Mouse (Mus musculus) hindlimb bud, embryonic 11.5 days (tissue): Measurements from ENCODE around the gene Opcml.

Experiments used
- DNase-seq: peaks from one replicate; pipeline ENCODE4 v3.0.0-alpha.2; 2012; ENCODE audit warnings: low read depth, low spot score; ENCODE audit errors: extremely low spot score

Opcml gene

DNA sequence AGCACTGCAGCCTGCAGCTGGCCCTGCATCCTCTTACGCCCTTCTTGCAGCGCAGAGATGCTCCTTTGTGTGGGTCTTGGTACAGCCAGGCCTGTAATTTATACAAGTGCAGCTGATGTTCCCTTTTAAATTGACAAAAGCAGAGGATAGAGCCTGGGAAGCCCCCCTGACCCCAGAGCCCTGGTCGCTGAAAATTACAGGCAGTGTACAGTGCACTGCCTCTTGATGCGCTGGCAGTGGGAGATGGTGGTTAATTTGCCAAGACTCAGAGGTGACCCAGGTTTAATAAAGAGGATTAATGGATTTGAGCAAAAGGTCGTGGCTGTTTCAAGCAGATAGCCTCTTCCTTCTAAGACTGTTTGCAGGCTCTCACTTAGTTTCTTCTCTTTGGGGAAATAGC, 39.9 kb downstream of the Opcml start:
- no peak for DNase-seq

DNA sequence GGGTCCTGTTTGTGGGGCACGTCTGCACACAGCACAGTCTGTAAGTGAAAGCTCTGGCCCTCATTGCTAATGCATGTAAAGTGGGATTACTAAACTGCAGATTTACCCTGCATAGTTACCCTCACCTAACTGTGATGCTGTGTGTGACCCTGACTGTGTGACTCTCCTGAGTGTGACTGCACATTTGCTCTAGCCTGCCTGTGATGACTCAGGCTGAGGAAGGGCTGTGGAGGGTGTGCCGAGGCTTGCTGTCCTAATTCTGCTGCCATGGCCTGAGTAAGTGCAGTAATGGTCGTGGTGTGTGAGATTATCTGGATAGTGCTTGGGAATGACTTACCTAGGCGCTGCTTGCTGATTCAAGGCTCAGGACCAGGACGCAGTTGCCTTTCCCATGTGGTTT, 52.2 kb downstream of the Opcml start:
- no peak for DNase-seq

DNA sequence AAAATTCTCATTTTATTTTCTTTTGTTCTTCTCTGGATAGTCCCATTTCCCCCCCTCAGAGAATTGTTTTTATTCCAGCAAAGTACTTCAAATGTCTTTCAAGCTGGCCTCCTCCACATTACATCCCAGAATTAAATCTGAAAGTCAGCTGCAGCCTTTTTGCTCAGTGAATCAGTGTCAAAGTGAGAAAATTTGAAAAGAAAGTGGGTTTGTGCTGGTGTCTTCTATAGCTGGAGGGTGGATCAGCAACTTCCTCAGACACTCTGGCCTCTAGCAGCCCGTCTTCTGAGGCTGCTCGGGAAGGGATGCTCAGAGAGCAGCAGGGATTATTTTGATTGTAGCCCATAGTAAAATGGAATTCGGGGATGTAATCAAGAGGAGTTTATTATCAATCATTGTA, 81.0 kb downstream of the Opcml start:
- DNase-seq = no peak

DNA sequence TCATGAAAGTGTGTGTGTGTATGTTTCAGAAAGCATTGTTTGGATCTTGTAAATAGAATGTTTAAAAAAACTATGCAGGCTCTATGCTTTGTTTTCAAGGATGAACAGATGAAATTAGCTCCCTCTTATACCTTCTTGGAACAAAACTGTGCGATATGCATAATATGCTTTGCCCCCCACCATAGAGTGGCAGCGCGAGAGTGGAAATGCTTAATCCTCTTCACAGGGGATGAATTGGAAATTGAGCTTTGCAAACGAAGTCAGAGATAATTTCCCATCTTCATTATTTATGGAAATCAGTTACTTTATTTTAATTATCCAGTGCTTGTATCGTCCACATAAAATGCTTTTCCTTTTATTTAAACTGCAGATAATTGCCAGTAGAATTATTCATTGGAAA, 99.1 kb downstream of the Opcml start:
- no peak for DNase-seq

DNA sequence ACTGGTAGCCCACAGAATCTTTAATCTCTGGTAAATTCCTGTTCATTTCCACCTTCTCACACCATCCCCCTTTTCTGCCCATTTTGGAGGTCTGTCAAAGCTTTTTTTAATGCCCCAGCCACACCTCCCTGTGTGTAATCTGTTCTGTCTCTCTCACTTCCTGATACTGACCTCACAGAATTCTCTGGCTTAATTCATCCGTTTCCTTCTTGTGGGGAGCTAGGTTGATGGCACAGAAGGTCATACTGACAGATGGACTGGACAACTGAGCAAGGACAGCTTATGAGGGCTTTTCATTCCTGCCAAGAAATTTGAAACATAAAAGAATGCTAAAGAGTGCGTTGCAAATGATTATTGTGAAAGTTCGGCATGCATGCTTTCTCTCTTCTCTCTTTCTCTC, 126.7 kb downstream of the Opcml start:
- no peak for DNase-seq

DNA sequence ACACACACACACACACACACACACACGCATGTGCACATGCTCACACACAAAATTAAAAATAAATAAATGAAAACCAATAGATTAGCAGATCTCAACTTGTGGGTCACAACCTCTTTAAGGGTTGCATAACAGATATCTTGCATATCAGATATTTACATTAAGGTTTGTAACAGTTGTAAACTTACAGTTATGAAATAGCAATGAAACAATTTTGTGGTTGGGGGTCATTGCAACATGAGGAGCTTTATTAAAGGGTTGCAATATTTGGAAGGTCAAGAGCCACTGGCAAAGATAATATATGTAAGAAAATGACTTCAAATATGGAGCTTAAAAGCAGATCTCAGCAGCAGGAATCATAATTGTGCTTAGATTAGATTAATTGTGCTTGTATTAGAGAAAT, 132.9 kb downstream of the Opcml start:
- DNase-seq = no peak

DNA sequence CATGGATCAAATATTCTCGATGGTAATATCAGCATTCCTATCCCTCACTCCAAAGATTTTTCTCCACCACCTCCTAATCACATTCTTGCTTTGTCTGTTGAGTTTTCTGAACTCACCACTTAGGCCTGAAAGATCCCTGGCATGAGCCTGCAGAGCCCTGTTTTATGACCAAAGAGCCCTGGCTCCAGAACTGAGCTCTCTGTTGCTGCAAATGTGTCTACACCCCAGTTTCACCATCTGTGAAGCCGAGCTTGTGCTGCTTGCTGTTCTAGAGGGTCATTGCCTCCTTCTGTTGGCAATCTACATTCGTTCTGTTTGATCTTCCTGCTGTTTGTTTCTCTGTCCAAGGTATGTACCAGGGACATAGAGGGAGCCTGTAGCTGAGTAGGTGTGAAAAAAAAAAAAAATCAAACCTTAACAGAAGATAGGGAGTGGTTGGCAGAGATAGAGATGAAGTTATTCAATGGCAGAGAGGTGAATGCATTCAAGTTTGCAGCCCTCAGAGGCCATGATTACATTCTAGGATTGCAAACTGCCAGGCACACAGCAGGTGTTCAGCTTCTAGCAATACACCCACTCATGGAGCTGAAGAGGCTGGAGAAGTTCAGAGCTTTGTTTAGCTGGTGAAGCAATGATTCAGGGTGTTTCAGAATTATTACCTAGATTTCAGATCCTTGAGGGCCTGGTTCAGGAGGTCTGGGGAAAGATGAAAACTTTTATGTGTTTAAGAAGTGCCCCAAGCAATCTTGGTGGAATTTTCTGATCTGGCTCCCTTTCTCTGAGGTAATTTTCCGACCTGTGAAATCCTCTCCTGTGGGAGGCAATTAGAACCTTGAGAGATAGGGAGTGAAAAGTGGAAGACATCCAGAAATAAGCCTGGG, 133.6 kb downstream of the Opcml start:
- no peak for DNase-seq

DNA sequence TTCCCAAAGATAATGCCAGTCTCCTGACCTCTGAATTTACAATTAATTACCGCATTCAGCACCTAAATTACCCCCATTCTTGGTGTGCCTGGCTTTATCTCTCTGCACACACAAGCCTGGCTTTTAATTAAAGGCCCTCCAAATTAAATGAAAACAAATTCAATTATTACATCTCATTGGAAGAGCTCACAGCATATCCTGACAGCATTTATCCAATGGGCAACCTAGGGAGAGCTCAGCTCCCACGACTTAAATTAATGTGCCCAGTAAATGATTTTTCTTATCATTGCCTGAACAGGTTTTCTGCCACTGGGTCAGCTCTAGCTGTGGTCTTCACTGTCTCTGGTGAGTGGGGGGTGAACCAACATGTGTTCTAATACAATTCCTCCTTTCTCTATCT, 135.1 kb downstream of the Opcml start:
- DNase-seq = no peak

DNA sequence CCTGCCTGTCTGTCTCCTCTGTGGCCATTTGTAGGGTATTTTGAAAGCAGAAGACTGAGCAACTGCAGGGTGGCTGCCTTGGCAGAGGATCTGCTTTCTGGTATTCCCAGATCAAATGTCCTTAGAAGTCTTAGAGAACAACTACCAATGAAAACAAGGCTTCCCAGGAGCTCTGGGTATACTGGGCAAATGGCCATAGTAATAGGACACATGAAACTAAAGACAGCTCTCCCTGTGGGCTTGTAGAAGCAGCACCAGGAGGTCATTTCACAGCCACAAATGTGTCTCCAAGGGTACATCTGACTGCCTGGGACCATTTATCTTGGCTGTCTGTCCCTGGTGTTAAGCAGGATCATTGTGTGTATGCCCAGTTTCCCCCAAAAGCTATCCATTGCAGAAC, 146.7 kb downstream of the Opcml start:
- peak; percentile 14 for DNase-seq

DNA sequence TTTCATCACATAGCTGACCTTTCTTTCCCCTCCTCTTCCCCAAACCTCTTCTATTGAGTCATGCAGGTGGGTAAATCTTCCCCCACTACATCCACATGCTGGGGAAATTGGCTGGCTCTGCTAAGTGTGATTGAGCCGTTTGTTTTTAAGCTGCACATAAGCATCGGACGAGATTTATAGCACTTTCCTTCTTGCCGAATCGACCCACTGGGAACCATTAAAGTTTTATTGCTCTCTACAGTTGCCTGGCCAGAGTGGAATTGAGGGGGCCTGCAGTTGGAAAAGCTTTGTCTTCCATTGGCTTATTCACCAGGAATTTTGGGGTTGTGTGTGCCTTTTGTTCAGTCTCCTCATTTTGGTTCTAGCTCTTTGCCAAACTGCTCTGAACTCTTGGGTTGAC, 147.1 kb downstream of the Opcml start:
- DNase-seq = no peak

DNA sequence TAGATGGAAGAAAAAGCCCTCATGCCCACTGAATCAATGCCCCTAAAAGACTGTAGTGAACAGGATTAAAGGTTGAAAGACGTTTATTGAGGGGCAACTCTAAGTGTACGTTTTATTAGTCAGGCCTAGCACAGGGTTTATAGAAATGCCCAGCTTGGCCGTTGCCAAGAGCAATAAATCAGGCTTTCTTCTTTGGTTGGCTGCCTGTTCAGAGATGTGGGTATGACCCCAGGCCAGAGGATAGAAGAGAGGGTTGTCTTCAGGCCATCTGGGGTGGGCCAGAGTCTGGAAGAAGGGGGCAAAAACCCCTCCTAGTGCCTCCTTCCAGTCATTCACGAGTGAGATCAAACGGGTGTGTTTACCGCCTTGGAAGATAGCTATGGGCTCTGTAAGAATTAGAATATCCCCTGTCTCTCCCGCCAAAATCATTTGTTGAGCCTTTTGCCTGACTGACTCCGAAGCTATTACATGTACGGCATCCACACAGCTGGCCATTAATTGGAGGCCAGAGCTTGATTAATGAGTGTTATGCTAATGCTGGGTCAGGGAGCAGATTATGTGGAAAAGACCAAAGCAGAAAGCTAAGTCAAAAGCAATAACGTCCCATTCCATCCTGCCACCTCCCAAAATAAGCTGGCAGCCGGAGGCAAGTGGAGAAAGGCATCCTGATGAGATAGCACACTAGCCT, 154.9 kb downstream of the Opcml start:
- DNase-seq = no peak

DNA sequence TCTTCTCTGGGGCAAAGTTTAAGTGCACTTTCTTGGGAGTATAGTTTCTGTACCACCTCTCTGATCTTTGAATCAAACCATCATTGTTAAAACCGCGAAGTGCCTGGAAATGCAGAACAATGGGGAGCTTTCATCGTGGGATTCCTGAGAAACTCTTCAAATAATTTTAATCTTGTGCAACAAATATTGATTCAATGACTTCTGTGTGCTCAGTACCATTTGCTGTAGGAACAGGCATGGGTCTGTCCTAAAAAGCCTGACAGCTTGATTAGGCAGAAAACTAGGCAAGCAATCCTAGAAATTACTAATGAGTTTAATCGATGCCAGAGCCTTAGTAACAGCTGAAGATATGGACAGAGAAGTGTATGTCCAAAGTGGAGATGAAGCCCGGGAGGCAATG, 160.5 kb downstream of the Opcml start:
- no peak for DNase-seq

DNA sequence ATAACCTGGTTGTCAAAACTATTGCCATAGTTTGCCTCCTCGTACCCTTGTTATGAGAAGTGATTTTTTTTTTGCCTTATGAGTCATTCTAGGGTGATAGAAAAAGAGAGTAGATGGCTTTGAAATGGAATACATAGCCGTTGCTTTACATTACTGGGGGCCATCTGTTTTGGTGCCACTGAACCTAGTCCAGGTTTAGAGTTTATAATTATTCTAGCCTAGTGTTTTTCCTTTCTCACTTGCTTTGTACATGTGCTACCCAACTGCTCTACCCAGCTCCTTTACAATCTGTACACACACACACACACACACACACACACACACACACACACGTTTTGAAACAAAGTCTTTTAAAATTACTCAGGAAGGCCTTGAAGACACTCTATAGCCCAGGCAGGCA, 171.1 kb downstream of the Opcml start:
- DNase-seq = no peak

DNA sequence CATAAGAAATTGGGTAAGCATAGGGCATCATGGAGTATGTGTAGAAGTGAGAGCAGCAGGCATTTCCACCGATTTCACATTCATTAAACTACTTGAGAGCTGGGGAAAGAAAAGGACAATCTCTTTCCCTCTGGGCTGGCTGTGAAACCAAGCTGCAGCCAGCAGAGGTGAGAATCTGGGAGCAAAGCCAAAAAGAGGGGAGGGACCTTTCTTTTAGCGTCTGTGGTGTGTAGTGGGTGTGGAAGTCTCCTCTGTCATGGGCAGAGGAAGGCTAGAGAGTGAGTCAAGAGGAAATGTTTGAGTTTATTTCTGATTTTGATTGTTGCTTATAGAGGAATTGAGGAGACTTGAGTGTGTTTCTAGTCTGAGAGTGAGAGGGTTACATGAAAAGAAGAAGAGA, 172.8 kb downstream of the Opcml start:
- DNase-seq = no peak

DNA sequence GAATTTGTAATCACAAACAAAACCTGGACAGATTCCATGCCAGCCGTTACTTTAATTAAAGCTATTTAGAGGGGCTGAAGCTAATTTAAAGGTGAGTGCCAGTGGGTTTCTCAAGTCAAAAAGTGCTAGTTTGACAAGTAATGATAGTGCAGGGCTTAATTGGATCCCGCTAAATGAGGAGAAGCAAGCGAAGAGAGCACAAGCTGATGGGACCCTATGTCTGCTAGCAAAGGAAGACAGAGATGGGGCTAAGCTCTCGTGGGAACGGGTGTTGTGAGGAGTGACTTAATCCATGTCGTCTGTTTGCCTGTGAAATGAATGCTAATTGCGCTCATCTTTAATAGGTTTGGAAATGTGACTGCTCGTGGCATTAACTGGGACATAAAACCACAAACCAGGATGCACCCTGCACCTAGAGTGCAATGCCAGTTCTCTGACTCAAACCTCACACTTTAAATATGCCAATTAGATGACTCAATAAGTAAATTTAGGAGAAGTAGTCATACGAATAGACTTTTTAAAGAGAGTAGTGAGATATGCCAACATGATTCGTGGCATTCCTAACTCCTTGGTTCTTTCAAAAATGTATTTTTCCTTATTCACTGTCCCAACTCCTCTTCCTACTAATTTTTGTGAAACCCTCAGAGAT, 174.5 kb downstream of the Opcml start:
- no peak for DNase-seq

DNA sequence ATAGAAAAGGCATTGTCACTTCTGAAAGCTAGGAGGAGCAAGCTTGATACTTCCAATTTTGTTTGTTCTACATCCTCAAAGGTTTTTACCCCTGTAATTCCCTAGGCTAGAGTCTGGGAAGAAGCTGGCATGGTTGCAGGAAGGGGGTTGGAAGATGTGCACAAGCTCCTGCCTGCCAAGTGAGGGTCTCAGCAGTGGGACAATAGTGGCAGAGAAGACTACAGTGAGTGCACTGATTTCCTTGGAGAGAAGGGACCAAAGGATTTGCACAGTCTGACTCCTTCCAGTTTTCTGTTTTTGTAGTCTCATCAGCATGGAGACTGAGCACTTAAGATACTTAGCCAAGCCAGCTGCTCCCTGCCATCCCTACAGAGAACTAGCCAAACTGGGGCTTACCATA, 177.7 kb downstream of the Opcml start:
- DNase-seq = no peak

DNA sequence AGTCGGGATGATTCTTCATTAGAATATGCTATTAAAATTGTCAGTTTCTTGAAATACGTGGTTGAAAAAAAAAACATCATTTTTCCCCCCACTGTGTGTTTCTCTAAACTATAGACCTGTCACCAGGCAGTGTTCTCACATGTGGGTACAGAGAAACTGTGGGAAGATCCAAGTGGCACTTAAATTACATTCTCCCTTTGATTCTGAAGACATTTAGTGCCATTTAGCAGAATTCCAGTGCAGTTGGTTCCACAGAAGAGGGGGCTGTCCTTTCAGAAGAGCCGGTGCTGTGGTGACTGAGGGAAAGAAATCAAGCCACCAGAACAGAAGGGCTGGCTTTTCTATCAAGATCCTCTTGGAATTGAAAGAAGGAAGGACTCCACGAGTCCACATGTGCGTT, 181.7 kb downstream of the Opcml start:
- no peak for DNase-seq

DNA sequence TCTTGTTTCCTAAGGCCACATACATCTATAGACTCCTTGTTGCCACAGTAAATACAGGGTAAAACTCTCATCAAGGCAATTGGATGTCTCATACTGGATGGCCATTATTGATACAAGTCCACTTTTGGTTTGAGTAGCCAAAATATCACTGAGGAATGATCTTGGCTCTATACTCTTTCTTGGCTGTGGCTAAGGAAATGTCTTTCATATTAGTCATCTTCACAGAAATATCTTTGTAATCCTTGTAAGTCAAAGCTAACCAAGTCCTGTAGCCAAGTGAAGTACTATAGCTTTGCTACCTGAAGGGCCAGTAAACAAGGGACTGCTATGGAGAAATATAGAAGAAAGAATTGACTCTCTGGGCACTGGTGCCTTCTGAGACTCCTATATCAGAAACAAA, 192.0 kb downstream of the Opcml start:
- no peak for DNase-seq

DNA sequence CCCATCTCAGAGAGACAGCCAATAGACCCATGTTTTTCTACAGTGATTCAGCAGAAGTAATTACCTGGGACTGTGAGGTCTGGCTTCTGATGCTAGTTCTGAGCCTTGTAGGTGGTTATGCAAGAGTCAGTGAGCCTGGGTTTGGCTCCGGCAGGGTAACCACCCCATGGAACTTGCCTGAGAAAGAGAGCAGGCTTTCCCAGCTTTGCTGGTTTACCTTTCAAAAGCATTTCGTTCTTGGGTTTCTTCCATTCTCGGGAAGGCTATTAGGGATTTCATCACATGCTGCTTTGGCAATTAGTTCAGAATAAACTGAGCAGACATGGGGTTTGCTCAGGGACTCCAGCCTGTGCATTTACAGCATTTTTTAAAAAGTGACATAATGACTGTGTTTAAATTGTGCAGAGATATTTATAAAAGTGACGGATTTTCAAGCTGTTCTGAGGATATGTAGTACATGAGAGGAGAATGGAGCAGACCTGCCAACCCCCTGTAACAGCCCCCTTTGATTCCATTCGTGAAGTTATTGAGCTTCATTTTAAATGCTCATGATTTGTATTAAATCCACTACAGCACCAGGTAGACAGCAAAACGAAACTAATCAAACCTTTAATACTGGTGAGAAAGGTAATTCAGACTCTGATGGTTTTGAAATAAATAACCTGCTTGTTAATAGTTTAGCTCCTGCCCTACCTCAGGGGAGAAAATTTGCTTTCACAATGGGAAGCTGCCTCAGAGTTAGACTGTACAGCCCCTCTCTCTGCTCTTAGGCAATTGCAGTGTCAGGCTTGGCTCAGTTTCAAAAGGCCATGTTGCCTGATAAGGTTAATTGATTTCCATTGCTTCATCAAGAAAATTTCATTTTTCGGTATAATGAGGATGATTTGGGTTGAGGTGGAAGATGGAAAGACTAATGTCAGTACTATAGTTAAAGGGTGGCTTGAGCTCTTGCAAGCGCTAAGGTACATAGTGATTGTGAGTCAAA, 196.3 kb downstream of the Opcml start:
- no peak for DNase-seq

DNA sequence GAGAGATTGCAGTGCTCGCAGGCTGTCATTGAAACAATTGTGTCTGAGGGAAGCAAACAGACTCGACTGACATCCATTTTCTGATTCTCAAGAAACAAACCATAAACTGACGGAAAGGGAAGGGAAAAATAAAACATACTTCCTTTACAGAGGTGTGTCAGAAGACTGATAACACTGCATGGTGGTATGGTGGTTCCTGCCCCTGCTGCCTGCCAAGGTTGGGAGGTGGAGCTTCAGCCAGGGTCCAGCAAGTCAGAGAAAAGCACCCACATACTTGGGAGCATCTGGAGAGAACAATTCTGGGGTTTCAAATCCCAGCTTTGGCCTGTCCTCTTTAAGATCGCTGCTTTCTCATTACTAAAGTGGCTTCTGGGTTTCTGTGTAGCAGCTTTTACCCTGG, 201.0 kb downstream of the Opcml start:
- DNase-seq = no peak

DNA sequence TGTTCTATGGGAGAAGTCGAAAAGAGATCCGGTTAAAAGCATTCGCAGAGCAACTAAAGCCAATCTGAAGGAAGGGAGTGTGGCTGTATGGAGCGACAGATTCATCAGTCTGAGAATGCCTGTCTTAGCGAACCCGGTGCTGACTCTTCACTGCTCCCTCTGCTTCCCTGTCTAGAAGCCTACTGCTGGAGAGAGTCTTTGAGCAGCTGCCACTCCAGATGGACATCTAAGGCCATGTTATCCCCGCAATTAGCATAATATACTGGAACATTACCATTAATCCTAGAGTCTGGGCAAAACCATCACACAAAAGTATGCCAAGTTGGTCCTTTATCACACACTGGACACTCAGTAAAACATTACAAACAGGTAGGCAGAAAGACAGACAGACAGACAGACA, 206.0 kb downstream of the Opcml start:
- DNase-seq = no peak
